Mouse (Mus musculus) MEL (cell line): Measurements from ENCODE around the gene Gm4181. TPM values are rescaled to one million over a fixed set of nuclear protein-coding genes. Genes with fewer than 3 reads are reported as not detected.
"Not testable (repeated sequence)": the region's sequence is repeated elsewhere in the genome, so short reads cannot be mapped to it uniquely, and the experiment has no call there.

Experiments used
- DNase-seq: peaks from one replicate; pipeline ENCODE4 v3.0.0; 2011; ENCODE audit warnings: low read depth, low spot score
- H3K27ac ChIP-seq: 2 replicates; pipeline ENCODE4 v1.5.1; 2012; ENCODE audit warnings: low read depth, mild to moderate bottlenecking, control low read depth, low read length, moderate library complexity; ENCODE audit not compliant: control insufficient read depth
- H3K27me3 ChIP-seq, 2 experiments: fragments of 150-350 bp in 1 of 2; sonication (generic) in 1 of 2; 2 replicates each; pipeline ENCODE4 v1.6.1; 2012; ENCODE audit warnings: low read length in 2 of 2, mild to moderate bottlenecking in 2 of 2, improper control_type of control experiment in 1 of 2, moderate library complexity in 1 of 2; ENCODE audit not compliant: insufficient read depth in 2 of 2, control insufficient read depth in 1 of 2
- H3K36me3 ChIP-seq, 2 experiments: 2 replicates each; pipeline ENCODE4 v1.6.1; 2012 to 2014; ENCODE audit warnings: low read length in 2 of 2, improper control_type of control experiment in 1 of 2, inconsistent platforms in 1 of 2, mild to moderate bottlenecking in 1 of 2; ENCODE audit not compliant: insufficient read depth in 2 of 2, control insufficient read depth in 1 of 2
- H3K4me1 ChIP-seq, 2 experiments: fragments of 150-350 bp in 1 of 2; sonication (generic) in 1 of 2; 2 replicates each; pipeline ENCODE4 v1.6.1; 2012; ENCODE audit warnings: low read length in 2 of 2, improper control_type of control experiment in 1 of 2, mild to moderate bottlenecking in 1 of 2; ENCODE audit not compliant: insufficient read depth in 2 of 2, control insufficient read depth in 1 of 2
- H3K4me3 ChIP-seq, 2 experiments: fragments of 150-350 bp in 1 of 2; sonication (generic) in 1 of 2; 2 replicates each; pipeline ENCODE4 v1.5.1; 2012; ENCODE audit warnings: low read depth in 2 of 2, low read length in 2 of 2, mild to moderate bottlenecking in 2 of 2, moderate library complexity in 2 of 2, control low read depth in 1 of 2, improper control_type of control experiment in 1 of 2; ENCODE audit not compliant: control insufficient read depth in 1 of 2, insufficient read depth in 1 of 2
- H3K79me2 ChIP-seq: 2 replicates; pipeline ENCODE4 v1.6.1; 2012; ENCODE audit warnings: mild to moderate bottlenecking, low read length, moderate library complexity; ENCODE audit not compliant: control insufficient read depth, poor library complexity, insufficient read depth
- H3K9ac ChIP-seq: 2 replicates; pipeline ENCODE4 v1.6.1; 2012; ENCODE audit warnings: low read depth, mild to moderate bottlenecking, control low read depth, low read length, moderate library complexity; ENCODE audit not compliant: control insufficient read depth, poor library complexity, severe bottlenecking
- H3K9me3 ChIP-seq: fragments of 150-350 bp; sonication (generic); replicated peaks from 2 replicates; pipeline ENCODE4 v1.6.1; 2012; ENCODE audit warnings: mild to moderate bottlenecking, low read length, improper control_type of control experiment, moderate library complexity; ENCODE audit not compliant: insufficient read depth
- ZC3H11A ChIP-seq: IDR thresholded peaks from 2 replicates; pipeline ENCODE4 v1.6.1; 2012; ENCODE audit warnings: low read depth, mild to moderate bottlenecking, inconsistent platforms, low read length, improper control_type of control experiment
- polyA plus RNA-seq, 2 experiments: library from polyadenylated mRNA; stranded (reverse) in 1 of 2; unstranded in 1 of 2; fragments of >175 nt in 1 of 2; fragments of >200 nt in 1 of 2; gene quantifications; 2 replicates each; pipeline versions ENCODE4 v1.2.1 to v1.2.4; 2012; ENCODE audit warnings: low replicate concordance in 2 of 2, low read depth in 1 of 2; ENCODE audit not compliant: insufficient read length in 2 of 2, insufficient read depth in 1 of 2, missing spikeins in 1 of 2
- total RNA-seq: library from RNA; depleted of rRNA; stranded (reverse); fragments of 300-350 nt; gene quantifications from 2 replicates; pipeline ENCODE4 v1.2.3, GENCODE M21; 2012; rRNA removed

Gm4181 gene
- total and polyA plus RNA-seq, 3 experiments, result not detected

GRCm38 (mm10) chr14:51611210-51611609 lies 24.3 kb downstream of the Gm4181 start, which contains the start of gene Gm17078:
Gm17078 (minus strand) TSS chr14:51611310.
- H3K27ac ChIP-seq, result no peak within 1 kb of the TSS
- H3K27me3 ChIP-seq, result no peaks in the 10 kb centered on the region
- no peak within 1 kb of the TSS for H3K9ac ChIP-seq
- H3K4me3 ChIP-seq, result no peak within 1 kb of the TSS
- H3K79me2 ChIP-seq, result no peaks in the 10 kb centered on the region
- DNase-seq, result no peak
- H3K9me3 ChIP-seq, result no peaks in the 10 kb centered on the region
- H3K4me1 ChIP-seq, result no peaks in the 10 kb centered on the region
- H3K36me3 ChIP-seq, result no peaks in the 10 kb centered on the region
- TF ChIP-seq ZC3H11A, result no peak

DNA sequence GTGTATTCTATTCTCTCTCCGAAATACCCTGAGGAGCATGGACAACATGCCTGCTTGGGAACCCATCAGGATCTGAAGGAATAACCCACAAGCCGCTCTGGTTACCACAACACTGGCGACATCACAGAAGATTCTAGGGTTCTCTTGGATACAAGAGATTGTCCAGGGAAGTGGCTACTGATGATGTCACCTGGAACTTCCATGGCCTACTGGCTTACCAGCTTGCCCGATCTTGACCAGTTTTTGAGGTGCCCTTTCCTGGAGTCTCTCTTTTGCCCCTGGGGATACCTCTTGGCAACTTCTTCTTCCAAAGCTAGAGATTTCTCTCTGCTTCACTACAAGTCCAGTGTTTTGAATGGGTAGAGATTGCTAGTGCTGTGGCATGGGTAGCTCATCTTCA lies 43.4 kb downstream of the Gm4181 start, which contains the start of gene Gm17174:
TSS of gene Gm17174 (minus strand) at position 101 of the 400 bp plus-strand sequence.
- not testable (repeated sequence) for H3K27me3 ChIP-seq, H3K9ac ChIP-seq, H3K79me2 ChIP-seq, H3K9me3 ChIP-seq, H3K27ac ChIP-seq, DNase-seq, H3K36me3 ChIP-seq, H3K4me3 ChIP-seq, H3K4me1 ChIP-seq

Other genes starting within 250 kb of the Gm4181 start
- gene Vmn2r88, start 224.8 kb downstream of the Gm4181 start, total RNA-seq, result not detected in 2 replicates
- not detected for gene Vmn2r88, start 224.8 kb downstream of the Gm4181 start, polyA plus RNA-seq
- not detected in 2 replicates for gene Vmn2r89, start 183.8 kb downstream of the Gm4181 start, total RNA-seq
- gene Vmn2r89, start 183.8 kb downstream of the Gm4181 start, polyA plus RNA-seq, result not detected
- not detected in 2 replicates for gene Gm5622, start 82.9 kb downstream of the Gm4181 start, total RNA-seq
- gene Gm5622, start 82.9 kb downstream of the Gm4181 start, polyA plus RNA-seq, result not detected
- gene Gm17175, start 61.6 kb downstream of the Gm4181 start, total RNA-seq, result not detected in 2 replicates
- not detected for gene Gm17175, start 61.6 kb downstream of the Gm4181 start, polyA plus RNA-seq
- not detected in 2 replicates for gene Gm17174, start 43.5 kb downstream of the Gm4181 start, total RNA-seq
- not detected for gene Gm17174, start 43.5 kb downstream of the Gm4181 start, polyA plus RNA-seq
- not detected in 2 replicates for gene Gm17078, start 24.4 kb downstream of the Gm4181 start, total RNA-seq
- not detected for gene Gm17078, start 24.4 kb downstream of the Gm4181 start, polyA plus RNA-seq
- gene Gm17079, start 59.8 kb upstream of the Gm4181 start, total RNA-seq, result not detected in 2 replicates
- not detected for gene Gm17079, start 59.8 kb upstream of the Gm4181 start, polyA plus RNA-seq
- not detected in 2 replicates for gene Gm5800, start 81.5 kb upstream of the Gm4181 start, total RNA-seq
- not detected for gene Gm5800, start 81.5 kb upstream of the Gm4181 start, polyA plus RNA-seq
- gene Ang4, start 137.9 kb upstream of the Gm4181 start, total RNA-seq, result not detected in 2 replicates
- not detected for gene Ang4, start 137.9 kb upstream of the Gm4181 start, polyA plus RNA-seq
- gene AY358078, start 164.4 kb upstream of the Gm4181 start, total RNA-seq, result not detected in 2 replicates
- not detected for gene AY358078, start 164.4 kb upstream of the Gm4181 start, polyA plus RNA-seq
- gene Ear6, start 218.0 kb upstream of the Gm4181 start, total RNA-seq, result not detected in 2 replicates
- not detected for gene Ear6, start 218.0 kb upstream of the Gm4181 start, polyA plus RNA-seq
- 26.1 and 28.3 TPM in 2 replicates for gene Mettl17, start 249.2 kb upstream of the Gm4181 start, total RNA-seq
- 10 to 100 TPM in 1 of 2 experiments, not detected in 1; 54.4 TPM for gene Mettl17, start 249.2 kb upstream of the Gm4181 start, polyA plus RNA-seq